Mouse (Mus musculus): ENCODE results near the gene Tmprss13. TPM values are rescaled to one million over a fixed set of nuclear protein-coding genes. Genes with fewer than 3 reads are reported as not detected.
A peak's percentile ranks its signal among the peaks of the same experiment; 100 is the strongest.

Tmprss13 gene
- polyA plus RNA-seq, 1 experiment from 2014 or later = 0.08 TPM

DNA sequence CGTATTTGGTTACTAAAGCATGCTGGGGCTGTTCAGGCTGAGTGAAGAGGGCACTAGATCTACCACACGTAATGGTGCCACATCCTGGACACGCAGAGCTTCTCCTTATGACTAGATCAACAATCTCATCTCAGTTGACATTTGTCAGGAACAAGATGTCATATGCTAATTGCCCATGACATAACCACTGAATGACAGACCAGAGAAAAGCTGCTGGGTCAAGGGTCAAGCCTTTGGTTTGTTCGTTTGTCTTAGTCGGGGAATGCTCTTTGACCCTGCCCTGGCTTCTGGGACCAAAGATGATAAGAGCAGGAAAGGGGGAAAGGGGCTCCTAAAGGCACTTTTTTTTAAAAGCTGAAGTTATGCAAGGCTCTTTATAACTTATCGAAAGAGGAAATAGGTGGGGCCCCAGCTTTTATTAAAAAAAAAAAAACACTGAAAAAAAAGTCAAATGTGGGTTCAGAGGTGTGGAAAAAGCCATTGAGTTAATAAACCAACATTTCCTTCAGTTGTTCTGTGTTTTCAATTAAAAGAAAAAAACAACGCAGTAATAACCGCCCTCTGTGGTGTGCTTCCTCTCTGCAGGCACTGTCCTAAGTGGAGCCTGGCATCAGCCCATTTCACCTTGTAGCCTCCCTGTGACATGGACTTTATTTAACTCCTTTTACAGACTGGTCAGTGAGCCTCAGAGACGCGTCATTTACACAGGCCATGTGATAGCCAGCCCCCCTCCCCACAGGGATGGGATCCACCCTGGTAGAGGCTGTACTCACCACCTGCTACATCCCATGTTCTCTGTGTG, 24.5 kb upstream of the Tmprss13 start:
- H3K27ac ChIP-seq (ENCODE audit: low read depth, low read length) = no peak overlapping the region
- WGBS = 41% methylated on average over 10 of the region's 10 CpGs
- no peak for DNase-seq (ENCODE audit: low spot score)
- no peak overlapping the region for H3K9ac ChIP-seq (ENCODE audit: low read depth, low read length)
- peaks cover 2% of the 10 kb centered on the region; the same call in 1 of the 2 replicates for H3K4me1 ChIP-seq (replicated peaks; ENCODE audit: control insufficient read depth, insufficient read depth, low read length)
- H3K36me3 ChIP-seq (ENCODE audit: control insufficient read depth, insufficient read depth, low read length) = no peaks in the 10 kb centered on the region
- H3K4me3 ChIP-seq (ENCODE audit: low read depth, low read length) = no peak overlapping the region
- no peak for ATAC-seq (replicated peaks; ENCODE audit: low FRiP score)
- no peak overlapping the region for H3K4me2 ChIP-seq
- no peaks in the 10 kb centered on the region for H3K9me3 ChIP-seq (ENCODE audit: control insufficient read depth, low read length)
- H3K27me3 ChIP-seq (replicated peaks; ENCODE audit: control insufficient read depth, insufficient read depth, low read length) = no peaks in the 10 kb centered on the region

DNA sequence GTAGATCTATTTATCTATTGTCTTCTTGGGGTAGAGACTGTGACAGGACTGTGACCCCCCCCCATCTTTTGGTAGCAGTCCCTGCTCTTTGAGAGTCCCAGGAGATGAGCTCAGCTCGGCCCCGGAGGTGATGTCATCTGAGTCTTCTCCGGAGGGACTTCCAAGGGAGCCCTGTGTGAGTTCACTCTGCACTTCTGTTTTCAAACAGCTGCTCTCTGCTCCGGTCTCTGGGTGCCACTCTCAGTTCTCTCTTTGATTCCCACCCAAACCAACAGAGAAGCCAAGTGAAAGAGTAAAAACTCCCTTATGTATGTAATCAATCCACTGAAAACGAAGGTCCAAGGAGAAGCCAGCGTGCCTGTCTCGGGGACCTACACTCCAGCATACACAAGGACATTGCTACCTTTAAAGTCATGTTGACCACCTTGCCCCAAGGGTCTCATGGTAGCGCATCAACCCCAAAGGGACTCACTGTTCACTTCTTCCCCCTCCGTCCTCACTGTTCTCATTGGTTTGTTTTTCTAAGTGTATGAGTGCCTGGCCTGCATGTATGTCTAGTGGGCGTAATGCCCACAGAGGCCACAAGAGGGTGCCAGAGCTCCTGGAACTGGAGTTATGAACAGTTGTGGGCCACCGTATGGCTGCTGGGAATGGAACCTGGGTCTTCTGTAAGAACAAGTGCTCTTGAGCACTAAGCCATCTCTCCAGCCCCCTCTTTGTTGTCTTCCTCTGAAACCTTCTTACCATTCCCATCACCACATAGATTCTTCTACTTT, 19.5 kb upstream of the Tmprss13 start:
- Histone ChIP-seq H3K4me3 (ENCODE audit: low read depth, low read length) (no peak overlapping the region), H3K27me3 (replicated peaks; ENCODE audit: control insufficient read depth, insufficient read depth, low read length) (no peaks in the 10 kb centered on the region), H3K36me3 (ENCODE audit: control insufficient read depth, insufficient read depth, low read length) (no peaks in the 10 kb centered on the region), H3K9me3 (ENCODE audit: control insufficient read depth, low read length) (no peaks in the 10 kb centered on the region), H3K4me2 (no peak overlapping the region), H3K27ac (ENCODE audit: low read depth, low read length) (no peak overlapping the region), H3K4me1 (replicated peaks; ENCODE audit: control insufficient read depth, insufficient read depth, low read length) (peaks cover 8% of the 10 kb centered on the region), H3K9ac (ENCODE audit: low read depth, low read length) (no peak overlapping the region)
- DNase-seq (ENCODE audit: low spot score) (peak; percentile 60), ATAC-seq (replicated peaks; ENCODE audit: low FRiP score) (no peak)
- 74% methylated on average over 11 of the region's 11 CpGs for WGBS

- Histone ChIP-seq H3K27me3 (replicated peaks; ENCODE audit: control insufficient read depth, insufficient read depth, low read length) (no peaks in the 10 kb centered on the region), H3K4me3 (ENCODE audit: low read depth, low read length) (peak overlapping the region; percentile 33), H3K9ac (ENCODE audit: low read depth, low read length) (peak overlapping the region; percentile 43), H3K9me3 (ENCODE audit: control insufficient read depth, low read length) (no peaks in the 10 kb centered on the region), H3K4me2 (peak overlapping the region; percentile 62), H3K36me3 (ENCODE audit: control insufficient read depth, insufficient read depth, low read length) (no peaks in the 10 kb centered on the region), H3K27ac (ENCODE audit: low read depth, low read length) (no peak overlapping the region), H3K4me1 (replicated peaks; ENCODE audit: control insufficient read depth, insufficient read depth, low read length) (peaks cover 8% of the 10 kb centered on the region)
- DNase-seq (ENCODE audit: low spot score) (peak; percentile 85), ATAC-seq (replicated peaks; ENCODE audit: low FRiP score) (peak; percentile 82)
- WGBS = 10% methylated on average over 20 of the region's 20 CpGs
Measured at GRCm38 (mm10) chr9:45300422-45301104, 18.3 kb upstream of the Tmprss13 start.

- H3K4me1 ChIP-seq (replicated peaks; ENCODE audit: control insufficient read depth, insufficient read depth, low read length) = peaks cover 6% of the 10 kb centered on the region
- ATAC-seq (replicated peaks; ENCODE audit: low FRiP score) = no peak
Measured at GRCm38 (mm10) chr9:45301771-45302170, 17.1 kb upstream of the Tmprss13 start.

GRCm38 (mm10) chr9:45306746-45307410, 12.0 kb upstream of the Tmprss13 start:
- H3K9me3 ChIP-seq (ENCODE audit: control insufficient read depth, low read length) = no peaks in the 10 kb centered on the region
- H3K4me1 ChIP-seq (replicated peaks; ENCODE audit: control insufficient read depth, insufficient read depth, low read length) = no peaks in the 10 kb centered on the region
- H3K27me3 ChIP-seq (replicated peaks; ENCODE audit: control insufficient read depth, insufficient read depth, low read length) = no peaks in the 10 kb centered on the region
- H3K36me3 ChIP-seq (ENCODE audit: control insufficient read depth, insufficient read depth, low read length) = no peaks in the 10 kb centered on the region
- 80% methylated on average over 12 of the region's 12 CpGs for WGBS
- H3K27ac ChIP-seq (ENCODE audit: low read depth, low read length) = no peak overlapping the region
- DNase-seq (ENCODE audit: low spot score) (no peak), ATAC-seq (replicated peaks; ENCODE audit: low FRiP score) (no peak)
- H3K9ac ChIP-seq (ENCODE audit: low read depth, low read length) = no peak overlapping the region
- no peak overlapping the region for H3K4me3 ChIP-seq (ENCODE audit: low read depth, low read length)
- no peak overlapping the region for H3K4me2 ChIP-seq

More at GRCm38 (mm10) chr9:45301771-45302170, 17.1 kb upstream of the Tmprss13 start:
- H3K36me3 ChIP-seq (ENCODE audit: control insufficient read depth, insufficient read depth, low read length) = no peaks in the 10 kb centered on the region
- H3K27me3 ChIP-seq (replicated peaks; ENCODE audit: control insufficient read depth, insufficient read depth, low read length) = no peaks in the 10 kb centered on the region
- H3K9ac ChIP-seq (ENCODE audit: low read depth, low read length) = no peak overlapping the region
- DNase-seq (ENCODE audit: low spot score) = no peak
- no peak overlapping the region for H3K4me2 ChIP-seq
- no peaks in the 10 kb centered on the region for H3K9me3 ChIP-seq (ENCODE audit: control insufficient read depth, low read length)
- 82% methylated on average over 8 of the region's 8 CpGs for WGBS
- no peak overlapping the region for H3K27ac ChIP-seq (ENCODE audit: low read depth, low read length)
- no peak overlapping the region for H3K4me3 ChIP-seq (ENCODE audit: low read depth, low read length)

- H3K9me3 ChIP-seq (ENCODE audit: control insufficient read depth, low read length) = no peaks in the 10 kb centered on the region
- H3K4me1 ChIP-seq (replicated peaks; ENCODE audit: control insufficient read depth, insufficient read depth, low read length) = no peaks in the 10 kb centered on the region
- H3K9ac ChIP-seq (ENCODE audit: low read depth, low read length) = no peak overlapping the region
- ATAC-seq (replicated peaks; ENCODE audit: low FRiP score) (no peak), DNase-seq (ENCODE audit: low spot score) (no peak)
- no peak overlapping the region for H3K4me2 ChIP-seq
- 78% methylated on average over 5 of the region's 5 CpGs for WGBS
- no peaks in the 10 kb centered on the region for H3K36me3 ChIP-seq (ENCODE audit: control insufficient read depth, insufficient read depth, low read length)
- H3K27me3 ChIP-seq (replicated peaks; ENCODE audit: control insufficient read depth, insufficient read depth, low read length) = no peaks in the 10 kb centered on the region
- H3K27ac ChIP-seq (ENCODE audit: low read depth, low read length) = no peak overlapping the region
- H3K4me3 ChIP-seq (ENCODE audit: low read depth, low read length) = no peak overlapping the region
Measured at GRCm38 (mm10) chr9:45308521-45308920, 10.4 kb upstream of the Tmprss13 start.

DNA sequence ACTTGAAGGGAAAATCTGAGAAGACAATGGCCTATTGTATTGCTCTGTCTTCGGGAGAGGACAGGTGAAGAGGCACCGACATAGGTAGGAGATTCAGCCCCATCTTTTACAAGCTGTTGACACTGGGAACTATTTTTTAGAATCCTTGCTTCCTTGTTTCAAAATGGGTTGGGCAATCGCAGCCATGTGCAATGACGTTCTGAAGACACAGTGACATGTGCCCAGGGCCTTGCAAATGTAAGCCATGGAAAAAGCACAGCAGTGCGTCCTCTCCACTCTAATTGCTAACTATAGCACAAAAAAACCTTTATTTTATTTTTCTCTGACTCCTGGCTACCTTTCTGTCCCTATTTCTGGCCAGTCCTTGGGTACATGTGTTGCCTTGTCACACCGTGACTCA, 7.0 kb upstream of the Tmprss13 start:
- Histone ChIP-seq H3K4me1 (replicated peaks; ENCODE audit: control insufficient read depth, insufficient read depth, low read length) (no peaks in the 10 kb centered on the region), H3K4me2 (no peak overlapping the region), H3K9ac (ENCODE audit: low read depth, low read length) (no peak overlapping the region), H3K36me3 (ENCODE audit: control insufficient read depth, insufficient read depth, low read length) (no peaks in the 10 kb centered on the region), H3K4me3 (ENCODE audit: low read depth, low read length) (no peak overlapping the region), H3K27me3 (replicated peaks; ENCODE audit: control insufficient read depth, insufficient read depth, low read length) (peaks cover 9% of the 10 kb centered on the region; the same call in 1 of the 2 replicates), H3K9me3 (ENCODE audit: control insufficient read depth, low read length) (no peaks in the 10 kb centered on the region), H3K27ac (ENCODE audit: low read depth, low read length) (no peak overlapping the region)
- DNase-seq (ENCODE audit: low spot score) (no peak), ATAC-seq (replicated peaks; ENCODE audit: low FRiP score) (no peak)
- WGBS = 77% methylated on average over 6 of the region's 6 CpGs

GRCm38 (mm10) chr9:45313913-45314312, 5.0 kb upstream of the Tmprss13 start:
- Histone ChIP-seq H3K9me3 (ENCODE audit: control insufficient read depth, low read length) (no peaks in the 10 kb centered on the region), H3K27me3 (replicated peaks; ENCODE audit: control insufficient read depth, insufficient read depth, low read length) (peaks cover 15% of the 10 kb centered on the region), H3K4me1 (replicated peaks; ENCODE audit: control insufficient read depth, insufficient read depth, low read length) (no peaks in the 10 kb centered on the region), H3K9ac (ENCODE audit: low read depth, low read length) (no peak overlapping the region), H3K36me3 (ENCODE audit: control insufficient read depth, insufficient read depth, low read length) (no peaks in the 10 kb centered on the region), H3K4me2 (no peak overlapping the region), H3K27ac (ENCODE audit: low read depth, low read length) (no peak overlapping the region), H3K4me3 (ENCODE audit: low read depth, low read length) (no peak overlapping the region)
- DNase-seq (ENCODE audit: low spot score) = no peak
- ATAC-seq (replicated peaks; ENCODE audit: low FRiP score) = no peak
- 64% methylated on average over 3 of the region's 3 CpGs for WGBS
